Mouse (Mus musculus) C2C12 (cell line): ENCODE results near the gene Zgrf1. TPM values are rescaled to one million over a fixed set of nuclear protein-coding genes. Genes with fewer than 3 reads are reported as not detected.

Source experiments
- H3K27me3 ChIP-seq: one replicate; pipeline ENCODE4 v1.6.1; 2011; ENCODE audit not compliant: control insufficient read depth, insufficient read depth, insufficient read length
- H3K36me3 ChIP-seq: one replicate; pipeline ENCODE4 v1.6.1; 2011; ENCODE audit not compliant: control insufficient read depth, insufficient read depth
- H3K4me3 ChIP-seq: one replicate; pipeline ENCODE4 v1.5.1; 2011; ENCODE audit warnings: mild to moderate bottlenecking, control low read depth; ENCODE audit not compliant: poor library complexity, insufficient read depth, severe bottlenecking
- H3K79me2 ChIP-seq: one replicate; pipeline ENCODE4 v1.6.1; 2011; ENCODE audit not compliant: control insufficient read depth, insufficient read depth
- H3K79me3 ChIP-seq: one replicate; pipeline ENCODE4 v1.6.1; 2011; ENCODE audit warnings: low read depth, control low read depth
- H3ac ChIP-seq: one replicate; pipeline ENCODE3; 2011; ENCODE audit warnings: low read depth; ENCODE audit not compliant: control insufficient read depth, insufficient read length
- CEBPB ChIP-seq: IDR thresholded peaks from one replicate; pipeline ENCODE4 v1.6.1; 2011; ENCODE audit warnings: low read depth, mild to moderate bottlenecking, control low read depth, moderate library complexity
- CTCF ChIP-seq: IDR thresholded peaks from one replicate; pipeline ENCODE4 v1.5.1; 2011; ENCODE audit not compliant: control insufficient read depth, insufficient read depth, insufficient read length
- FOSL1 ChIP-seq: IDR thresholded peaks from one replicate; pipeline ENCODE4 v1.8.0; 2011; ENCODE audit warnings: mild to moderate bottlenecking, low read length; ENCODE audit not compliant: poor library complexity, insufficient read depth, severe bottlenecking
- MAX ChIP-seq: IDR thresholded peaks from one replicate; pipeline ENCODE4 v1.6.1; 2011; ENCODE audit warnings: mild to moderate bottlenecking, control low read depth
- MYOD1 ChIP-seq: IDR thresholded peaks from one replicate; pipeline ENCODE4 v1.6.1; 2011; ENCODE audit warnings: low read depth; ENCODE audit not compliant: control insufficient read depth, insufficient read length
- MYOG ChIP-seq: IDR thresholded peaks from one replicate; pipeline ENCODE4 v1.6.1; 2011; ENCODE audit not compliant: control insufficient read depth, insufficient read length; ENCODE audit errors: extremely low read depth
- USF1 ChIP-seq: IDR thresholded peaks from one replicate; pipeline ENCODE4 v1.6.1; 2011; ENCODE audit warnings: low read depth, mild to moderate bottlenecking, control low read depth, moderate library complexity
- polyA plus RNA-seq: library from polyadenylated mRNA; unstranded; fragments of >200 nt; fragmentation: generic; extraction: Trizol; gene quantifications from one replicate; pipeline ENCODE4 v1.2.1, GENCODE M21; 2012; ENCODE audit warnings: missing spikeins

Zgrf1 gene
- polyA plus RNA-seq, 1 experiment, result 1.6 TPM

GRCm38 (mm10) chr3:127565129-127565528 is 11.8 kb downstream of the Zgrf1 start:
- H3K79me2 ChIP-seq, result no peaks in the 10 kb centered on the region
- TF ChIP-seq MAX, result no peak
- no peak for TF ChIP-seq USF1
- TF ChIP-seq MYOD1, result no peak
- no peak for TF ChIP-seq FOSL1
- TF ChIP-seq CTCF, result no peak
- TF ChIP-seq MYOG, result no peak
- no peak for TF ChIP-seq CEBPB
- no peak overlapping the region for H3ac ChIP-seq
- no peaks in the 10 kb centered on the region for H3K27me3 ChIP-seq
- H3K4me3 ChIP-seq, result no peak overlapping the region
- H3K36me3 ChIP-seq, result peaks cover 29% of the 10 kb centered on the region
- no peaks in the 10 kb centered on the region for H3K79me3 ChIP-seq

- Histone ChIP-seq H3K36me3 (peaks cover 21% of the 10 kb centered on the region), H3K79me2 (no peaks in the 10 kb centered on the region), H3K27me3 (no peaks in the 10 kb centered on the region), H3K79me3 (no peaks in the 10 kb centered on the region), H3ac (no peak overlapping the region), H3K4me3 (no peak overlapping the region)
- no peak for TF ChIP-seq USF1
- no peak for TF ChIP-seq FOSL1
- no peak for TF ChIP-seq MYOD1
- no peak for TF ChIP-seq CEBPB
Measured at GRCm38 (mm10) chr3:127572557-127572956, 19.3 kb downstream of the Zgrf1 start.

GRCm38 (mm10) chr3:127597136-127597535 is 43.8 kb downstream of the Zgrf1 start:
- TF ChIP-seq USF1, result no peak
- no peak for TF ChIP-seq FOSL1
- no peak for TF ChIP-seq CEBPB
- TF ChIP-seq MYOD1, result no peak
- TF ChIP-seq MAX, result no peak
- TF ChIP-seq MYOG, result no peak
- no peak for TF ChIP-seq CTCF
- no peaks in the 10 kb centered on the region for H3K27me3 ChIP-seq
- no peak overlapping the region for H3ac ChIP-seq
- H3K4me3 ChIP-seq, result no peak overlapping the region
- H3K79me2 ChIP-seq, result no peaks in the 10 kb centered on the region
- no peaks in the 10 kb centered on the region for H3K79me3 ChIP-seq
- H3K36me3 ChIP-seq, result peaks cover 5% of the 10 kb centered on the region

GRCm38 (mm10) chr3:127608109-127608508 is 54.8 kb downstream of the Zgrf1 start:
- no peak overlapping the region for H3K4me3 ChIP-seq
- TF ChIP-seq CEBPB, result no peak
- no peak for TF ChIP-seq USF1
- TF ChIP-seq CTCF, result no peak
- no peak for TF ChIP-seq MAX
- TF ChIP-seq MYOG, result no peak
- no peak for TF ChIP-seq MYOD1
- no peaks in the 10 kb centered on the region for H3K27me3 ChIP-seq
- no peaks in the 10 kb centered on the region for H3K79me2 ChIP-seq
- H3K36me3 ChIP-seq, result peaks cover 34% of the 10 kb centered on the region
- H3K79me3 ChIP-seq, result no peaks in the 10 kb centered on the region
- H3ac ChIP-seq, result no peak overlapping the region

- no peaks in the 10 kb centered on the region for H3K36me3 ChIP-seq
- peak; percentile 95 for TF ChIP-seq CTCF
- TF ChIP-seq MAX, result no peak
- no peak overlapping the region for H3K4me3 ChIP-seq
- H3K79me2 ChIP-seq, result no peaks in the 10 kb centered on the region
- H3K79me3 ChIP-seq, result no peaks in the 10 kb centered on the region
- H3K27me3 ChIP-seq, result peaks cover 23% of the 10 kb centered on the region
- no peak overlapping the region for H3ac ChIP-seq
Measured at GRCm38 (mm10) chr3:127625296-127625695, 72.0 kb downstream of the Zgrf1 start.

GRCm38 (mm10) chr3:127625701-127626399 is 72.6 kb downstream of the Zgrf1 start:
- peaks cover 24% of the 10 kb centered on the region for H3K27me3 ChIP-seq
- no peak overlapping the region for H3ac ChIP-seq
- no peaks in the 10 kb centered on the region for H3K79me2 ChIP-seq
- no peaks in the 10 kb centered on the region for H3K36me3 ChIP-seq
- H3K4me3 ChIP-seq, result no peak overlapping the region
- no peaks in the 10 kb centered on the region for H3K79me3 ChIP-seq
- TF ChIP-seq MYOD1 (no peak), CTCF (peak; percentile 58)
